Mouse (Mus musculus) liver, embryonic 16.5 days (tissue): ENCODE results near the gene Srms. TPM values are rescaled to one million over a fixed set of nuclear protein-coding genes. Genes with fewer than 3 reads are reported as not detected.

Experiments used
- ATAC-seq: fragments of 200-750 bp; cut with Nextera tagmentation; 2 replicates; pipeline ENCODE4 v1.8.0; 2017; ENCODE audit warnings: low read depth, mild to moderate bottlenecking, moderate number of reproducible peaks, moderate library complexity
- H3K27ac ChIP-seq: fragments of 300-500 bp; sonication (generic); 2 replicates; pipeline ENCODE4 v1.5.1; 2014; ENCODE audit warnings: mild to moderate bottlenecking, low read length
- H3K27me3 ChIP-seq: fragments of 300-500 bp; sonication (generic); 2 replicates; pipeline ENCODE4 v1.6.1; 2014; ENCODE audit warnings: low read depth, low read length, mixed read lengths; ENCODE audit not compliant: control insufficient read depth, insufficient read depth
- H3K36me3 ChIP-seq: fragments of 300-500 bp; sonication (generic); 2 replicates; pipeline ENCODE4 v1.6.1; 2014; ENCODE audit warnings: mild to moderate bottlenecking; ENCODE audit not compliant: control insufficient read depth, insufficient read depth
- H3K4me1 ChIP-seq: fragments of 300-500 bp; sonication (generic); 2 replicates; pipeline ENCODE4 v1.6.1; 2014; ENCODE audit warnings: low read depth, low read length, mixed read lengths; ENCODE audit not compliant: control insufficient read depth
- H3K4me2 ChIP-seq: fragments of 300-500 bp; sonication (generic); 2 replicates; pipeline ENCODE4 v1.6.1; 2014; ENCODE audit warnings: low read depth, low read length, mixed read lengths
- H3K4me3 ChIP-seq: fragments of 300-500 bp; sonication (generic); 2 replicates; pipeline ENCODE4 v1.5.1; 2014; ENCODE audit warnings: low read depth, mild to moderate bottlenecking, low read length
- H3K9ac ChIP-seq: fragments of 300-500 bp; sonication (generic); 2 replicates; pipeline ENCODE4 v1.6.1; 2014; ENCODE audit warnings: low read depth, low read length
- H3K9me3 ChIP-seq: fragments of 300-500 bp; sonication (generic); replicated peaks from 2 replicates; pipeline ENCODE4 v1.6.1; 2016; ENCODE audit warnings: low read length; ENCODE audit not compliant: control insufficient read depth
- WGBS: fragments of 180-500 bp; shearing (Covaris S2); extraction: QIAGEN DNeasy Blood & Tissue Kit; methylation state at CpG from one replicate; pipeline ENCODE4 v1.1.7; 2014; ENCODE audit not compliant: insufficient replicate concordance; 5-methylcytosine and 5-hydroxymethylcytosine counted together
- polyA plus RNA-seq: library from polyadenylated mRNA; unstranded; fragments of >200 nt; fragmentation: Nextera tagmentation; extraction: Ambion mirVana; gene quantifications from 2 replicates; pipeline ENCODE4 v1.2.1, GENCODE M21; 2015

The Srms gene
- polyA plus RNA-seq, 1 experiment from 2014 or later = 0.54 TPM

GRCm38 (mm10) chr2:181240806-181241440 is 27.9 kb upstream of the Srms start:
- no peaks in the 10 kb centered on the region for H3K27me3 ChIP-seq
- H3K27ac ChIP-seq = 0 out of 2 replicates have a peak overlapping the region, but pooled peaks have one; percentile 6
- peaks cover 10% of the 10 kb centered on the region for H3K36me3 ChIP-seq
- H3K4me3 ChIP-seq = peak overlapping the region; percentile 63
- H3K9ac ChIP-seq = peak overlapping the region; percentile 76
- H3K4me1 ChIP-seq = peaks cover 21% of the 10 kb centered on the region
- no peak for ATAC-seq
- H3K9me3 ChIP-seq = no peaks in the 10 kb centered on the region
- 87% methylated on average over 13 of the region's 13 CpGs for whole genome bisulfite sequencing
- H3K4me2 ChIP-seq = peak overlapping the region; percentile 75

GRCm38 (mm10) chr2:181239261-181239660 is 26.3 kb upstream of the Srms start:
- Histone ChIP-seq H3K27me3 (no peaks in the 10 kb centered on the region), H3K4me2 (0 out of 2 replicates have a peak overlapping the region, but pooled peaks have one; percentile 2), H3K9ac (no peak overlapping the region; the same call in 1 of the 2 replicates), H3K27ac (no peak overlapping the region), H3K9me3 (no peaks in the 10 kb centered on the region), H3K4me3 (no peak overlapping the region), H3K36me3 (peaks cover 12% of the 10 kb centered on the region), H3K4me1 (peaks cover 20% of the 10 kb centered on the region)
- no peak for ATAC-seq
- WGBS = 83% methylated on average over 9 of the region's 9 CpGs

- 57% methylated on average over 2 of the region's 2 CpGs for WGBS
- ATAC-seq = no peak
- H3K4me3 ChIP-seq = no peak overlapping the region
- H3K4me2 ChIP-seq = no peak overlapping the region
- H3K9ac ChIP-seq = no peak overlapping the region; the same call in 1 of the 2 replicates
- H3K9me3 ChIP-seq = no peaks in the 10 kb centered on the region
- H3K27me3 ChIP-seq = no peaks in the 10 kb centered on the region
- H3K27ac ChIP-seq = no peak overlapping the region
- H3K4me1 ChIP-seq = peaks cover 16% of the 10 kb centered on the region
- peaks cover 12% of the 10 kb centered on the region for H3K36me3 ChIP-seq
Observed at GRCm38 (mm10) chr2:181238861-181239260, 25.9 kb upstream of the Srms start.

GRCm38 (mm10) chr2:181238091-181238610 is 25.2 kb upstream of the Srms start:
- peaks cover 15% of the 10 kb centered on the region for H3K4me1 ChIP-seq
- H3K9me3 ChIP-seq = no peaks in the 10 kb centered on the region
- no peak overlapping the region for H3K27ac ChIP-seq
- no peak overlapping the region for H3K4me3 ChIP-seq
- ATAC-seq = no peak
- no peak overlapping the region for H3K9ac ChIP-seq
- no peaks in the 10 kb centered on the region for H3K27me3 ChIP-seq
- WGBS = 78% methylated on average over 10 of the region's 10 CpGs
- no peak overlapping the region for H3K4me2 ChIP-seq
- H3K36me3 ChIP-seq = peaks cover 15% of the 10 kb centered on the region

- H3K4me2 ChIP-seq = no peak overlapping the region
- no peak overlapping the region for H3K27ac ChIP-seq
- 85% methylated on average over 17 of the region's 17 CpGs for WGBS
- H3K4me1 ChIP-seq = peaks cover 15% of the 10 kb centered on the region
- ATAC-seq = no peak
- no peaks in the 10 kb centered on the region for H3K27me3 ChIP-seq
- H3K9ac ChIP-seq = no peak overlapping the region
- H3K36me3 ChIP-seq = peaks cover 15% of the 10 kb centered on the region
- H3K9me3 ChIP-seq = no peaks in the 10 kb centered on the region
- no peak overlapping the region for H3K4me3 ChIP-seq
Observed at GRCm38 (mm10) chr2:181237251-181238014, 24.4 kb upstream of the Srms start.

GRCm38 (mm10) chr2:181235681-181236566 is 22.9 kb upstream of the Srms start:
- Histone ChIP-seq H3K4me2 (no peak overlapping the region), H3K4me1 (peaks cover 6% of the 10 kb centered on the region; the same call in 1 of the 2 replicates), H3K9me3 (no peaks in the 10 kb centered on the region), H3K9ac (no peak overlapping the region), H3K4me3 (no peak overlapping the region), H3K27me3 (no peaks in the 10 kb centered on the region), H3K36me3 (peaks cover 19% of the 10 kb centered on the region), H3K27ac (no peak overlapping the region)
- 73% methylated on average over 23 of the region's 23 CpGs for WGBS
- ATAC-seq = no peak

GRCm38 (mm10) chr2:181234680-181235079 is 21.7 kb upstream of the Srms start:
- no peak overlapping the region for H3K4me3 ChIP-seq
- H3K27me3 ChIP-seq = no peaks in the 10 kb centered on the region
- H3K36me3 ChIP-seq = peaks cover 17% of the 10 kb centered on the region
- H3K9me3 ChIP-seq = no peaks in the 10 kb centered on the region
- H3K27ac ChIP-seq = no peak overlapping the region
- ATAC-seq = no peak
- WGBS = 82% methylated on average over 11 of the region's 11 CpGs
- peaks cover 2% of the 10 kb centered on the region; the same call in 1 of the 2 replicates for H3K4me1 ChIP-seq
- H3K4me2 ChIP-seq = no peak overlapping the region
- no peak overlapping the region for H3K9ac ChIP-seq

- no peak overlapping the region for H3K4me2 ChIP-seq
- H3K4me3 ChIP-seq = no peak overlapping the region
- H3K27ac ChIP-seq = no peak overlapping the region
- peaks cover 21% of the 10 kb centered on the region for H3K36me3 ChIP-seq
- 90% methylated on average over 15 of the region's 15 CpGs for WGBS
- no peaks in the 10 kb centered on the region for H3K27me3 ChIP-seq
- ATAC-seq = no peak
- H3K9ac ChIP-seq = no peak overlapping the region
- no peaks in the 10 kb centered on the region for H3K4me1 ChIP-seq
- no peaks in the 10 kb centered on the region for H3K9me3 ChIP-seq
Observed at GRCm38 (mm10) chr2:181233443-181233842, 20.5 kb upstream of the Srms start.
